Mouse (Mus musculus) lung, embryonic 15.5 days (tissue): Measurements from ENCODE around the gene Ilkap. TPM values are rescaled to one million over a fixed set of nuclear protein-coding genes. Genes with fewer than 3 reads are reported as not detected.

Experiments
- ATAC-seq: fragments of 200-750 bp; cut with Nextera tagmentation; 2 replicates; pipeline ENCODE4 v1.8.0; 2017; ENCODE audit warnings: moderate number of reproducible peaks, borderline replicate concordance; ENCODE audit not compliant: low FRiP score, low TSS enrichment; ENCODE audit errors: extremely low read depth
- H3K27ac ChIP-seq: fragments of 300-500 bp; sonication (generic); 2 replicates; pipeline ENCODE4 v1.5.1; 2015; ENCODE audit warnings: moderate library complexity, mild to moderate bottlenecking, inconsistent platforms
- H3K27me3 ChIP-seq: fragments of 300-500 bp; sonication (generic); 2 replicates; pipeline ENCODE4 v1.6.1; 2015; ENCODE audit warnings: inconsistent platforms
- H3K36me3 ChIP-seq: fragments of 300-500 bp; sonication (generic); 2 replicates; pipeline ENCODE4 v1.6.1; 2015; ENCODE audit warnings: inconsistent platforms
- H3K4me1 ChIP-seq: fragments of 300-500 bp; sonication (generic); 2 replicates; pipeline ENCODE4 v1.6.1; 2015; ENCODE audit warnings: inconsistent platforms
- H3K4me2 ChIP-seq: fragments of 300-500 bp; sonication (generic); 2 replicates; pipeline ENCODE4 v1.6.1; 2015; ENCODE audit warnings: inconsistent platforms, mild to moderate bottlenecking, moderate library complexity
- H3K4me3 ChIP-seq: fragments of 300-500 bp; sonication (generic); 2 replicates; pipeline ENCODE4 v1.5.1; 2015; ENCODE audit warnings: mild to moderate bottlenecking, inconsistent platforms
- H3K9ac ChIP-seq: fragments of 300-500 bp; sonication (generic); 2 replicates; pipeline ENCODE4 v1.6.1; 2015; ENCODE audit warnings: inconsistent platforms
- H3K9me3 ChIP-seq: fragments of 300-500 bp; sonication (generic); 2 replicates; pipeline ENCODE4 v1.6.1; 2016; ENCODE audit warnings: inconsistent platforms
- WGBS: fragments of 180-500 bp; shearing (Covaris S2); methylation state at CpG from one replicate; pipeline ENCODE4 v1.1.7; 2015; 5-methylcytosine and 5-hydroxymethylcytosine counted together
- polyA plus RNA-seq: library from polyadenylated mRNA; unstranded; fragments of >200 nt; fragmentation: Nextera tagmentation; extraction: Ambion mirVana; gene quantifications from 2 replicates; pipeline ENCODE4 v1.2.1, GENCODE M21; 2015

Ilkap gene
- polyA plus RNA-seq, 1 experiment from 2014 or later = 146 TPM

- Histone ChIP-seq H3K9ac (peak overlapping the region; percentile 28), H3K36me3 (peaks cover 16% of the 10 kb centered on the region), H3K4me2 (peak overlapping the region; percentile 95), H3K4me3 (peak overlapping the region; percentile 66), H3K9me3 (no peaks in the 10 kb centered on the region), H3K27me3 (no peaks in the 10 kb centered on the region), H3K4me1 (peaks cover 34% of the 10 kb centered on the region), H3K27ac (peak overlapping the region; percentile 93)
- WGBS = under 1% methylated on average over 14 of the region's 14 CpGs
- ATAC-seq = no peak
Observed at GRCm38 (mm10) chr1:91413536-91413897, 14.9 kb upstream of the Ilkap start.

- peak overlapping the region; percentile 93 for H3K27ac ChIP-seq
- peaks cover 11% of the 10 kb centered on the region for H3K36me3 ChIP-seq
- peak overlapping the region; percentile 95 for H3K4me2 ChIP-seq
- H3K4me1 ChIP-seq = peaks cover 34% of the 10 kb centered on the region
- H3K9ac ChIP-seq = peak overlapping the region; percentile 68
- peak overlapping the region; percentile 66 for H3K4me3 ChIP-seq
- peak; percentile 95 for ATAC-seq
- no peaks in the 10 kb centered on the region for H3K9me3 ChIP-seq
- 0% methylated on average over 34 of the region's 34 CpGs for WGBS
- H3K27me3 ChIP-seq = no peaks in the 10 kb centered on the region
Observed at GRCm38 (mm10) chr1:91413030-91413506, 14.5 kb upstream of the Ilkap start.

GRCm38 (mm10) chr1:91412286-91413029 is 13.8 kb upstream of the Ilkap start:
- Histone ChIP-seq H3K27me3 (no peaks in the 10 kb centered on the region), H3K9me3 (no peaks in the 10 kb centered on the region), H3K9ac (peak overlapping the region; percentile 68), H3K4me3 (peak overlapping the region; percentile 66), H3K4me2 (peak overlapping the region; percentile 95), H3K27ac (peak overlapping the region; percentile 84), H3K4me1 (peaks cover 34% of the 10 kb centered on the region), H3K36me3 (peaks cover 7% of the 10 kb centered on the region)
- 4% methylated on average over 65 of the region's 65 CpGs for WGBS
- peak; percentile 27 for ATAC-seq

- 63% methylated on average over 8 of the region's 8 CpGs for WGBS
- Histone ChIP-seq H3K9me3 (no peaks in the 10 kb centered on the region), H3K27me3 (no peaks in the 10 kb centered on the region), H3K36me3 (peaks cover 2% of the 10 kb centered on the region), H3K9ac (0 out of 2 replicates have a peak overlapping the region, but pooled peaks have one; percentile 68), H3K4me1 (peaks cover 34% of the 10 kb centered on the region), H3K4me2 (peak overlapping the region; percentile 95), H3K4me3 (peak overlapping the region; percentile 66), H3K27ac (no peak overlapping the region)
- ATAC-seq = no peak
Observed at GRCm38 (mm10) chr1:91411631-91412285, 13.1 kb upstream of the Ilkap start.

- H3K27me3 ChIP-seq = no peaks in the 10 kb centered on the region
- H3K4me2 ChIP-seq = no peak overlapping the region
- H3K36me3 ChIP-seq = no peaks in the 10 kb centered on the region
- H3K9ac ChIP-seq = no peak overlapping the region
- H3K9me3 ChIP-seq = no peaks in the 10 kb centered on the region
- no peak overlapping the region for H3K27ac ChIP-seq
- peaks cover 18% of the 10 kb centered on the region for H3K4me1 ChIP-seq
- H3K4me3 ChIP-seq = no peak overlapping the region
- 68% methylated on average over 4 of the region's 4 CpGs for WGBS
- no peak for ATAC-seq
Observed at GRCm38 (mm10) chr1:91407819-91408218, 9.2 kb upstream of the Ilkap start.

GRCm38 (mm10) chr1:91405406-91406169 is 7.0 kb upstream of the Ilkap start:
- no peaks in the 10 kb centered on the region for H3K36me3 ChIP-seq
- no peak overlapping the region for H3K9ac ChIP-seq
- peak; percentile 56; the same call in 1 of the 2 replicates for ATAC-seq
- H3K27me3 ChIP-seq = no peaks in the 10 kb centered on the region
- H3K4me2 ChIP-seq = 0 out of 2 replicates have a peak overlapping the region, but pooled peaks have one; percentile 10
- no peak overlapping the region for H3K4me3 ChIP-seq
- H3K4me1 ChIP-seq = peaks cover 6% of the 10 kb centered on the region
- H3K9me3 ChIP-seq = no peaks in the 10 kb centered on the region
- whole genome bisulfite sequencing = 52% methylated on average over 23 of the region's 23 CpGs
- H3K27ac ChIP-seq = no peak overlapping the region; the same call in 1 of the 2 replicates

- Histone ChIP-seq H3K27me3 (no peaks in the 10 kb centered on the region), H3K36me3 (no peaks in the 10 kb centered on the region), H3K9ac (no peak overlapping the region), H3K4me2 (no peak overlapping the region), H3K9me3 (no peaks in the 10 kb centered on the region), H3K27ac (no peak overlapping the region), H3K4me1 (peaks cover 6% of the 10 kb centered on the region), H3K4me3 (no peak overlapping the region)
- no peak; the same call in 1 of the 2 replicates for ATAC-seq
- WGBS = 18% methylated on average over 1 of the region's 1 CpGs
Observed at GRCm38 (mm10) chr1:91404976-91405375, 6.4 kb upstream of the Ilkap start.

GRCm38 (mm10) chr1:91397927-91398259 is 722 bp downstream of the Ilkap start:
- no peak for ATAC-seq
- Histone ChIP-seq H3K9ac (peak overlapping the region; percentile 92), H3K4me1 (peaks cover 13% of the 10 kb centered on the region), H3K36me3 (peaks cover 14% of the 10 kb centered on the region; the same call in 1 of the 2 replicates), H3K27me3 (no peaks in the 10 kb centered on the region), H3K4me3 (peak overlapping the region; percentile 90), H3K27ac (peak overlapping the region; percentile 77), H3K9me3 (no peaks in the 10 kb centered on the region), H3K4me2 (peak overlapping the region; percentile 80)
- under 1% methylated on average over 12 of the region's 12 CpGs for WGBS

GRCm38 (mm10) chr1:91390369-91390768 is 8.2 kb downstream of the Ilkap start:
- no peak overlapping the region for H3K9ac ChIP-seq
- H3K27me3 ChIP-seq = no peaks in the 10 kb centered on the region
- no peaks in the 10 kb centered on the region for H3K4me1 ChIP-seq
- 82% methylated on average over 5 of the region's 5 CpGs for WGBS
- no peaks in the 10 kb centered on the region for H3K9me3 ChIP-seq
- ATAC-seq = no peak
- no peak overlapping the region for H3K4me3 ChIP-seq
- no peak overlapping the region for H3K27ac ChIP-seq
- H3K4me2 ChIP-seq = no peak overlapping the region
- peaks cover 77% of the 10 kb centered on the region for H3K36me3 ChIP-seq

- peaks cover 91% of the 10 kb centered on the region for H3K36me3 ChIP-seq
- no peaks in the 10 kb centered on the region for H3K9me3 ChIP-seq
- no peak for ATAC-seq
- H3K27me3 ChIP-seq = no peaks in the 10 kb centered on the region
- WGBS = 94% methylated on average over 4 of the region's 4 CpGs
- H3K27ac ChIP-seq = no peak overlapping the region
- H3K4me2 ChIP-seq = no peak overlapping the region
- H3K4me3 ChIP-seq = no peak overlapping the region
- H3K9ac ChIP-seq = no peak overlapping the region
- H3K4me1 ChIP-seq = no peaks in the 10 kb centered on the region
Observed at GRCm38 (mm10) chr1:91381091-91381471, 17.5 kb downstream of the Ilkap start.

- Histone ChIP-seq H3K4me1 (no peaks in the 10 kb centered on the region), H3K27me3 (no peaks in the 10 kb centered on the region), H3K4me3 (no peak overlapping the region), H3K9ac (no peak overlapping the region), H3K36me3 (peaks cover 93% of the 10 kb centered on the region), H3K27ac (no peak overlapping the region), H3K9me3 (no peaks in the 10 kb centered on the region), H3K4me2 (no peak overlapping the region)
- ATAC-seq = peak; percentile 55; the same call in 1 of the 2 replicates
- WGBS = 50% methylated on average over 7 of the region's 7 CpGs
Observed at GRCm38 (mm10) chr1:91380453-91381090, 18.0 kb downstream of the Ilkap start.
